Mouse (Mus musculus): ENCODE measurements around the gene Myo16.

DNA sequence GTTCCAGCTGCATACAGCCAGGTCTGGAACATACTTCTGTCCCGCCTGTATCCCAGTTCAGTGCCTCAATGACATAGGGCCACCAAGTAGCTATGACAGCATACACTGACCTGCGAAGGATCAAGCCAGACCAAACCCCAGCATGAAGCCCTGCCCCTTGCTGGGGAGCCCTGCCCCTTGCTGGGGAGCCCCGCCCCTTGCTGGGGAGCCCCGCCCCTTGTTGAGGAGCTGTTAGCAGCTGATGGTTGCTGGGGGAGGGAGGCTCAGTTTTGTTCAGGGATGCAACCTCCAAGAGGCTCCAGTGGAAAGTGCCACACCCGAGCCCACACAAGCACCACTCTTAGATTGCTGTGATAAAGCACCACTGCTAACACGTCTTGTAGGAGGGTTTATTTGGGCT lies 266.8 kb downstream of the Myo16 start:
- TF ChIP-seq MAX (IDR thresholded peaks at IDR 0.05; ENCODE audit: low read length) (no peak), CTCF (IDR thresholded peaks at IDR 0.05 in 2 of 3, conservative IDR thresholded peaks at IDR 0.05 in 1 of 3; ENCODE audit: control insufficient read depth in 1 of 3, insufficient read depth in 1 of 3, low read depth in 2 of 3, low read length in 3 of 3, poor library complexity in 1 of 3, severe bottlenecking in 1 of 3) (no peak), E2F4 (IDR thresholded peaks at IDR 0.05; ENCODE audit: borderline replicate concordance, low read depth, low read length) (no peak)
